Mouse (Mus musculus) Patski (cell line): ENCODE results near the gene Sez6l2. TPM values are rescaled to one million over a fixed set of nuclear protein-coding genes. Genes with fewer than 3 reads are reported as not detected.
"Not testable (repeated sequence)": the region's sequence is repeated elsewhere in the genome, so short reads cannot be mapped to it uniquely, and the experiment has no call there.

Source experiments
- ATAC-seq: fragments of 100-300 bp; one replicate; pipeline ENCODE4 v1.8.0; 2021
- CTCF ChIA-PET: fragments of 350-600 bp; sonication (Branson Sonifier 250); formaldehyde crosslinking; loops from one replicate; lab custom pipeline; 2022; ENCODE audit warnings: inconsistent platforms; lab: Charles Lee
- POLR2A ChIA-PET: fragments of 350-600 bp; sonication (Branson Sonifier 250); formaldehyde crosslinking; loops from one replicate; lab custom pipeline; 2022; ENCODE audit warnings: antibody characterized with exemption, inconsistent platforms; lab: Charles Lee
- DNase-seq: peaks from one replicate; pipeline ENCODE4 v3.0.0-alpha.2; 2011; ENCODE audit warnings: low read depth, low spot score
- H3K27me3 ChIP-seq: fragments of 371-371 bp; one replicate; pipeline ENCODE4 v1.5.1; 2021
- CTCF ChIP-seq: fragments of 100-300 bp; IDR thresholded peaks from one replicate; pipeline ENCODE4 v1.5.1; 2021
- in situ Hi-C: fragments of 300-500 bp; cut with MboI; formaldehyde crosslinking; loops from 3 replicates; pipeline ENCODE4 v1.11.1; 2018; ENCODE audit warnings: low pct_unique_long_range_greater_than_20kb, mixed read lengths
- polyA plus RNA-seq: library from polyadenylated mRNA; unstranded; gene quantifications from one replicate; pipeline ENCODE4 v1.2.3, GENCODE M21; 2021

Gene Sez6l2
- 0.08 TPM for polyA plus RNA-seq

GRCm38 (mm10) chr7:126949793-126950646 is at the start of gene Sez6l2:
Gene Sez6l2, plus strand, starts transcription at chr7:126950563.
- POLR2A ChIA-PET: interaction anchor here (0.8 kb wide), 1 partner anchor 11 kb away, joined by 3 read pairs; no protein-coding TSS in a partner anchor

DNA sequence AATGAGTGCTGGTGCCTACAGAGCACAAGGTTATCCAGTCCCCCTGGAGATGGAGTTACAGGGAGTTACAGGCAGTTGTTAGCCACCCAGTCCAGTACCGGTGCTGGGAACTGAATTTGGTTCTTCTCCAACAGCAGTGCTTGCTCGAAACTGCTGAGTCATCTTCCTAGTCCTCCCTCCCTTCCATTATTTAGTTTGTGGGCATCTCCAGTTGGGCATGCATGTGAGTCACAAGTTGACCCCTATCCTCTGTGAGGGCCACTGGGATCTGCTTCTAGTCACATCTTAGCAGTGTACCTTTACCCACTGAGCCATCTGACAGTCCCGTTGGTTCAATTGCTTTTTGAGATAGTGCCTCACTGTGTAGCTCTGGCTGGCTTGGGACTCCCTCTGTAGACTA is 44.8 kb upstream of the Sez6l2 start:
- DNase-seq (no peak), ATAC-seq (no peak)
- TF ChIP-seq CTCF: no peak
- ChIA-PET CTCF (no interaction called here), POLR2A (no interaction called here)
- H3K27me3 ChIP-seq: no peaks in the 10 kb centered on the region
- in situ Hi-C loops: no loop called here

More at GRCm38 (mm10) chr7:126949793-126950646, at the start of gene Sez6l2:
- CTCF ChIA-PET: no interaction called here
- H3K27me3 ChIP-seq: peaks cover 24% of the 10 kb centered on the region
- DNase-seq (peak; percentile 28), ATAC-seq (peak; percentile 67)
- in situ Hi-C loops: loop anchor here (5.0 kb wide), 1 partner anchor 118 kb away; the partner anchor contains the start of gene 4930451I11Rik
- TF ChIP-seq CTCF: no peak

- H3K27me3 ChIP-seq: peaks cover 9% of the 10 kb centered on the region
- ChIA-PET POLR2A (no interaction called here), CTCF (no interaction called here)
- no peak for TF ChIP-seq CTCF
- in situ Hi-C loops: no loop called here
- ATAC-seq (no peak), DNase-seq (no peak)
Measured at GRCm38 (mm10) chr7:126914844-126915243, 35.5 kb upstream of the Sez6l2 start.

GRCm38 (mm10) chr7:126918356-126918755 is 32.0 kb upstream of the Sez6l2 start:
- POLR2A ChIA-PET, ATAC-seq, H3K27me3 ChIP-seq, DNase-seq, CTCF ChIA-PET, in situ Hi-C loops: not testable (repeated sequence)

GRCm38 (mm10) chr7:126919973-126920372 is 30.4 kb upstream of the Sez6l2 start:
- in situ Hi-C loops: no loop called here
- CTCF ChIA-PET: no interaction called here

GRCm38 (mm10) chr7:126921563-126921962 is 28.8 kb upstream of the Sez6l2 start:
- H3K27me3 ChIP-seq: no peaks in the 10 kb centered on the region
- TF ChIP-seq CTCF: no peak
- DNase-seq (no peak), ATAC-seq (no peak)
- in situ Hi-C loops: no loop called here
- CTCF ChIA-PET: no interaction called here
- POLR2A ChIA-PET: no interaction called here

More at GRCm38 (mm10) chr7:126919973-126920372, 30.4 kb upstream of the Sez6l2 start:
- no peak for TF ChIP-seq CTCF
- POLR2A ChIA-PET: no interaction called here
- ATAC-seq (no peak), DNase-seq (no peak)
- H3K27me3 ChIP-seq: peaks cover 2% of the 10 kb centered on the region

DNA sequence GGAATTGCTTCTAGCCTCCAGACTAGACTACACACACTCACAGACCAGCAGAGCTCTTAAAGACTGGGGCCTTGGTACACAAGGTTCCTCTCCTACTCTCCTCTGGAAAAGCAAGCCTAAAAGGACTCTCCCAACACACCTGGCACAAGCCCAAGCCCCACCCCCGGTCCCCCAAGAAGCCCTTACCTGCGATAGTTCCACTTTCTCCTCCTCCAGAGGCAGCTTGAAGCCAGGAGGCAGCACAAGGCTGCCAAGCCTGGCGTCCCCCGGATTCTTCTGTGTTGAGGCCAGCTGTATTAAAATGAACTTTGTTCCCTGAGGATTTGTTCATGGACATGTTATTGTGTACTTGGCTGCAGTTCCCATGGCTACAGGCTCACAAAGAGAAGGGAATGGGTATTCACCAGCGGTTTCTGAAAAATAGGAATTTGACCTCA is 27.7 kb upstream of the Sez6l2 start, which contains the start of gene Tmem219:
Gene Tmem219, minus strand, starts transcription at position 294 of the 437 bp plus-strand sequence.
- POLR2A ChIA-PET: no interaction called here
- no peaks in the 10 kb centered on the region for H3K27me3 ChIP-seq
- ATAC-seq (no peak), DNase-seq (no peak)
- TF ChIP-seq CTCF: no peak
- in situ Hi-C loops: no loop called here
- CTCF ChIA-PET: no interaction called here

DNA sequence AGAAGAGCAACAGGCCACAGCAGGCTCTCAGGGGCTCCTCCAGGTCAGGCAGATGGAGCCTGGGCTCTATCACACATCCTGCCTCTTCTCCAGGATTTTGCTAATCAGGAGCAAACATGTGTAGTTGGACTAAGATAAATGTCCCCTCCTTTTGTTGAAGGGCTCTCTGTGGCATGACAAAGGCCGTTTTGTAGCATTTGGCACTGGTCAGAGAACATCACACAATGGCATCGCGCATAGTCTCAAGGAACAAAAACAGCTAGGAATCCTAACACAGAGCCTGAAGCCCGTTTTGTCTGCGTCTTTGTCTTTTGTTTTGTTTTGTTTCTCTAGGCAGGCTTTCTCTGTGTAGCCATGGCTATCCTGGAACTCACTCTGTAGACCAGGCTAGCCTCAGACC is 26.4 kb upstream of the Sez6l2 start:
- DNase-seq (no peak), ATAC-seq (no peak)
- CTCF ChIA-PET: no interaction called here
- TF ChIP-seq CTCF: no peak
- in situ Hi-C loops: no loop called here
- POLR2A ChIA-PET: no interaction called here
- no peaks in the 10 kb centered on the region for H3K27me3 ChIP-seq

DNA sequence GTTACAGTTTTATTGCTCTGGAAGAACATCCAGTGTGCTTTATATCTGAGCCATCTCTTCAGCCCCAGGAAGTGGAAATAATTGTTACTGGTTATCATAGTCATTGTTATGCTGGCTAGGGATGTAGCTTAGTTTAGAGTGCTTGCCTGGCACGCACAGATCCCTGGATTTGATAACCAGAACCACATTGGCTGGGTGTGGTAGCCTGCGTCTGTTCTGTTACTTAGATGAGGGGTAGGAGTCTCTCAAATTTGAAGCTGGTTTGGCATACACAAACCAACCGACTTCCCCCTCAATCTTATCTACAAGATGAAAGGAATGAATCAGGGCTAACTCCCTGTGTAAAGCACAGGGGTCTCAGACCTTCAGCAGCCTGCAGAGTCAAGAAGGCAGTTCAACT is 24.1 kb upstream of the Sez6l2 start:
- no peak for ATAC-seq
- in situ Hi-C loops: no loop called here
- TF ChIP-seq CTCF: no peak
- CTCF ChIA-PET: no interaction called here
- DNase-seq: no peak
- H3K27me3 ChIP-seq: no peaks in the 10 kb centered on the region
- POLR2A ChIA-PET: interaction anchor here (0.6 kb wide), 1 partner anchor 29 kb away, joined by 4 read pairs; no protein-coding TSS in a partner anchor

- DNase-seq: peak; percentile 30
- CTCF ChIA-PET: interaction anchor here (0.9 kb wide), 1 partner anchor 10 kb away, joined by 3 read pairs; no protein-coding TSS in a partner anchor
- peak; percentile 78 for ATAC-seq
- H3K27me3 ChIP-seq: no peaks in the 10 kb centered on the region
- in situ Hi-C loops: no loop called here
- no peak for TF ChIP-seq CTCF
- POLR2A ChIA-PET: interaction anchor here (0.6 to 0.7 kb wide), 2 partner anchors 29 to 188 kb away, joined by 4 to 5 read pairs; no protein-coding TSS in a partner anchor
Measured at GRCm38 (mm10) chr7:126928384-126929037, 21.9 kb upstream of the Sez6l2 start, which contains the start of gene Kctd13. Gene Kctd13, plus strand, starts transcription at chr7:126928879.

- no peak for DNase-seq
- in situ Hi-C loops: no loop called here
- H3K27me3 ChIP-seq: no peaks in the 10 kb centered on the region
- POLR2A ChIA-PET: no interaction called here
- no peak for TF ChIP-seq CTCF
- ATAC-seq: peak; percentile 51
- CTCF ChIA-PET: interaction anchor here (0.9 kb wide), 1 partner anchor 10 kb away, joined by 3 read pairs; no protein-coding TSS in a partner anchor
Measured at GRCm38 (mm10) chr7:126929046-126929445, 21.3 kb upstream of the Sez6l2 start.
